Mouse (Mus musculus): ENCODE measurements around the gene Nim1k. TPM values are rescaled to one million over a fixed set of nuclear protein-coding genes. Genes with fewer than 3 reads are reported as not detected.
"Not testable (repeated sequence)": the region's sequence is repeated elsewhere in the genome, so short reads cannot be mapped to it uniquely, and the experiment has no call there.

Gene Nim1k
- polyA plus RNA-seq, 1 experiment from 2014 or later: 0.06 TPM

DNA sequence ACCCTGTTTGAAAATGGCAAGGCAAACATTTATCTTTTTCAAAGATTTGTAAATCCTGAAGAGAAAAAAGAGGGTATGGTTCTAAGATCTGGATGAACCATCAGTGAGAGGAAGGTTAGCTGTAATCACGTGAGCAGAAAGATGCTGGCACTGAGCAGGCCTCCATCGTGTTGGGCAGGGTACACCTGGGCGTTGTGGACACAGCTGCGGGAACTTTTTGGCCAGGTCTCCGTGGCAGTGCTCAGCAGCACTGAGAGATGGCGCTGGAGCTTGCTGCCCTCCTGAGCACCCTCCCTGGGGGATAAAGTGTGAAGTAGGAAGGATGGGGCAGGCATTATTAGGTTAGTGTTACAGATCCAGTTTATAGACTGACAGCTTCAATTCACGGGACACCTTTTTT is 48.7 kb downstream of the Nim1k start:
- Histone ChIP-seq H3K4me3 (replicated peaks) (no peak overlapping the region), H3K9ac (no peak overlapping the region), H3K27ac (no peak overlapping the region), H3K4me1 (replicated peaks) (no peaks in the 10 kb centered on the region), H3K36me3 (peaks cover 54% of the 10 kb centered on the region), H3K9me3 (replicated peaks) (no peaks in the 10 kb centered on the region), H3K27me3 (no peaks in the 10 kb centered on the region), H3K4me2 (no peak overlapping the region)
- ATAC-seq (ENCODE audit: low read depth): no peak
- DNase-seq: no peak
- 68% methylated on average over 7 of the region's 7 CpGs for WGBS (ENCODE audit: insufficient replicate concordance)

- H3K27ac ChIP-seq; ATAC-seq (ENCODE audit: low read depth); H3K4me1 ChIP-seq (replicated peaks); H3K9ac ChIP-seq; H3K4me2 ChIP-seq; DNase-seq; H3K4me3 ChIP-seq (replicated peaks); H3K27me3 ChIP-seq; H3K9me3 ChIP-seq (replicated peaks): not testable (repeated sequence)
- 77% methylated on average over 8 of the region's 8 CpGs for WGBS (ENCODE audit: insufficient replicate concordance)
- H3K36me3 ChIP-seq: peaks cover 57% of the 10 kb centered on the region
Observed at GRCm38 (mm10) chr13:119706278-119706880, 49.3 kb downstream of the Nim1k start.

DNA sequence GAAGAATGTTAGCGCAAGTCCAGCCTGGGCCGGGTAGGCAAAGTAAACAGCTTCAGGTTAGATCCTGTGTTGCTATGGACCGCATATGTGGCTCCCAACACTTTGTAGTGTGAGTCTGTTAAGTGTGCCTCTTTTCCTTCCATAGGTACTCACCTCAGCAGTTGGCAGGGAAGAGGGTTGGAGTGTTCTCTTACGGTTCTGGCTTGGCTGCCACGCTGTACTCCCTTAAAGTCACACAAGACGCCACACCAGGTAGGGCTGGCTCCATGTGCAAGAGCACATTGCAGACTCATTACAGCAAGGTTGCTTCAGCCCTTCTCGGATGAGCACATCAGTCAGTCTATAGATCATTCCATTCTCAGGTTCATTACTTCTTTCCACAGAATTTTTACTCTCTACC is 51.4 kb downstream of the Nim1k start:
- H3K4me3 ChIP-seq (replicated peaks): no peak overlapping the region
- ATAC-seq (ENCODE audit: low read depth) (no peak), DNase-seq (no peak)
- no peak overlapping the region for H3K9ac ChIP-seq
- H3K36me3 ChIP-seq: peaks cover 68% of the 10 kb centered on the region
- no peak overlapping the region for H3K27ac ChIP-seq
- H3K9me3 ChIP-seq (replicated peaks): no peaks in the 10 kb centered on the region
- H3K27me3 ChIP-seq: no peaks in the 10 kb centered on the region
- no peaks in the 10 kb centered on the region for H3K4me1 ChIP-seq (replicated peaks)
- H3K4me2 ChIP-seq: no peak overlapping the region
- 81% methylated on average over 7 of the region's 7 CpGs for WGBS (ENCODE audit: insufficient replicate concordance)

DNA sequence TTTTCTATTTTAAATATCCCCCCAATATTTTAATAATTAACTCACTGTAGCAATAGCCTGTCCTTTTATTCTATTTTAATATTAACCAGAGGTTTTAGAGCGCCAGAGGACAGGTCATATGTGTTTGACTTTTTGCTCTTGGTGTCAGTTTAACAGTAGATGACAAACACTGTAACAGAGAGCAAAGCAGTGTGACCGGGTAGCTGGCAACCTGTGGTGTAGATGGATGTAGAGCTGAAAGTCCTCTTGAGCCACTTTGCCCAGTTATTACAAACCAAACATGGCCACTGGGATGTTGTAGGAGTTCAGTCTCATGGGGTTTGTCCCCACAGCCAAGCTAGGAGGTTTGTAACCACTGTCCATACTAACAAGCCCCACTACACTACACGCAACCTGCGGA is 57.2 kb downstream of the Nim1k start:
- Histone ChIP-seq H3K9ac (no peak overlapping the region), H3K4me3 (replicated peaks) (no peak overlapping the region), H3K4me2 (no peak overlapping the region), H3K27ac (no peak overlapping the region), H3K36me3 (peaks cover 37% of the 10 kb centered on the region), H3K9me3 (replicated peaks) (no peaks in the 10 kb centered on the region), H3K4me1 (replicated peaks) (peaks cover 7% of the 10 kb centered on the region), H3K27me3 (no peaks in the 10 kb centered on the region)
- WGBS (ENCODE audit: insufficient replicate concordance): 79% methylated on average over 4 of the region's 4 CpGs
- ATAC-seq (ENCODE audit: low read depth) (peak; percentile 33; the same call in 1 of the 2 replicates), DNase-seq (no peak)

GRCm38 (mm10) chr13:119696496-119696895 is 59.2 kb downstream of the Nim1k start:
- H3K27ac ChIP-seq: no peak overlapping the region
- H3K9me3 ChIP-seq (replicated peaks): no peaks in the 10 kb centered on the region
- no peaks in the 10 kb centered on the region for H3K27me3 ChIP-seq
- no peak overlapping the region for H3K4me3 ChIP-seq (replicated peaks)
- peaks cover 23% of the 10 kb centered on the region for H3K36me3 ChIP-seq
- H3K4me1 ChIP-seq (replicated peaks): peaks cover 10% of the 10 kb centered on the region
- no peak for DNase-seq
- ATAC-seq (ENCODE audit: low read depth): no peak
- 68% methylated on average over 1 of the region's 1 CpGs for WGBS (ENCODE audit: insufficient replicate concordance)
- no peak overlapping the region for H3K4me2 ChIP-seq
- H3K9ac ChIP-seq: no peak overlapping the region

GRCm38 (mm10) chr13:119695676-119696075 is 60.0 kb downstream of the Nim1k start:
- peaks cover 17% of the 10 kb centered on the region for H3K4me1 ChIP-seq (replicated peaks)
- H3K36me3 ChIP-seq: peaks cover 18% of the 10 kb centered on the region
- no peak for DNase-seq
- H3K9ac ChIP-seq: no peak overlapping the region
- H3K4me3 ChIP-seq (replicated peaks): no peak overlapping the region
- 72% methylated on average over 4 of the region's 4 CpGs for WGBS (ENCODE audit: insufficient replicate concordance)
- no peaks in the 10 kb centered on the region for H3K27me3 ChIP-seq
- no peak overlapping the region for H3K27ac ChIP-seq
- no peaks in the 10 kb centered on the region for H3K9me3 ChIP-seq (replicated peaks)
- no peak for ATAC-seq (ENCODE audit: low read depth)
- H3K4me2 ChIP-seq: no peak overlapping the region

- Histone ChIP-seq H3K4me1 (replicated peaks) (peaks cover 21% of the 10 kb centered on the region), H3K4me2 (peak overlapping the region; percentile 86), H3K4me3 (replicated peaks) (peak overlapping the region; percentile 93)
- not testable (repeated sequence) for H3K27me3 ChIP-seq; ATAC-seq (ENCODE audit: low read depth); DNase-seq; H3K36me3 ChIP-seq; H3K9me3 ChIP-seq (replicated peaks); H3K27ac ChIP-seq; H3K9ac ChIP-seq
- 73% methylated on average over 3 of the region's 3 CpGs for WGBS (ENCODE audit: insufficient replicate concordance)
Observed at GRCm38 (mm10) chr13:119691958-119692357, 63.7 kb downstream of the Nim1k start.

DNA sequence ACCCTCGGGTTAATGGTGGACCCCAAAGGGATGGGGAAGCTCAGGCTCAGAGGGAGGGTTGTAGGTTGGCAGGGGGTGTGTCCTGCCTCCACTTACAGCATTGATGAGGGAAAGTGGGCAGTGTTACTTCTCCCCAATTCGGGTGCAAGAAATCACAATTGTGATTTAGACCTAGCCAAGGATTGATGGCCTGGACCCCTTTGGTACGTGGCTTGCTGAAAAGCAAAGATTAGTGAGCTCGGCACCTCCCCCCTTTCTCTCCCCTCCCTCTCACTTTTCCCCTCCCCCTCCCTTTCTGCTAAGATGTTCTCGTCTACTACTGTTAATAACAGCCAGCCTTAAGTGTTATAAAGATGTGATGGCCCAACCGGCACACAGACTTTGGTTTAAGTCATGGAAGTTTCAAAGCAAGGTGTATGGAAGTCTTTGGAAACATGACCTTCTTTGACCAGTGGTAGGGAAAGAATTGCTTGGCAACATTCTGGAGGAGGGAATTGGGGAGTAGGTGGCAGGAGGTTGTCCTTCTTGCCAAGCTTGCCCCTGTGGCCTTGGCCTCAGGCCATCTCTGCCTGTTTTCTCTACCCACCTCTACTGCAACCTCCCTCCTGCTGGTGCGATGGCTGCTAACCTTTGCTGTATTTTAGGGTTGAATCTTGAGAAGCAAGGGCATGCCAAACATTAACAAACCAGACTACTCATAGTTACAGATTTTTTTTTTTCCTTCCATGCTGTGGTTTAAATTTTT is 64.6 kb downstream of the Nim1k start:
- no peak for DNase-seq
- Histone ChIP-seq H3K4me2 (peak overlapping the region; percentile 86), H3K4me1 (replicated peaks) (peaks cover 21% of the 10 kb centered on the region), H3K36me3 (0 out of 2 replicates have a peak, but pooled peaks cover 4% of the 10 kb centered on the region), H3K27ac (peak overlapping the region; percentile 84), H3K9me3 (replicated peaks) (no peaks in the 10 kb centered on the region), H3K9ac (peak overlapping the region; percentile 90), H3K4me3 (replicated peaks) (peak overlapping the region; percentile 93), H3K27me3 (no peaks in the 10 kb centered on the region)
- 12% methylated on average over 7 of the region's 7 CpGs for WGBS (ENCODE audit: insufficient replicate concordance)
- ATAC-seq (ENCODE audit: low read depth): no peak

- Histone ChIP-seq H3K36me3 (0 out of 2 replicates have a peak, but pooled peaks cover 4% of the 10 kb centered on the region), H3K4me3 (replicated peaks) (peak within 1 kb of the TSS; percentile 93), H3K27me3 (no peaks in the 10 kb centered on the region), H3K9me3 (replicated peaks) (no peaks in the 10 kb centered on the region), H3K4me1 (replicated peaks) (peaks cover 21% of the 10 kb centered on the region), H3K9ac (peak within 1 kb of the TSS; percentile 90), H3K4me2 (peak within 1 kb of the TSS; percentile 86), H3K27ac (peak within 1 kb of the TSS; percentile 84)
- ATAC-seq (ENCODE audit: low read depth) (peak; percentile 98), DNase-seq (peak; percentile 97)
- WGBS (ENCODE audit: insufficient replicate concordance): under 1% methylated on average over 59 of the region's 59 CpGs
Observed at GRCm38 (mm10) chr13:119690039-119690728, 65.5 kb downstream of the Nim1k start, which contains the start of gene Hmgcs1. Gene Hmgcs1 (plus strand): TSS chr13:119690379.

DNA sequence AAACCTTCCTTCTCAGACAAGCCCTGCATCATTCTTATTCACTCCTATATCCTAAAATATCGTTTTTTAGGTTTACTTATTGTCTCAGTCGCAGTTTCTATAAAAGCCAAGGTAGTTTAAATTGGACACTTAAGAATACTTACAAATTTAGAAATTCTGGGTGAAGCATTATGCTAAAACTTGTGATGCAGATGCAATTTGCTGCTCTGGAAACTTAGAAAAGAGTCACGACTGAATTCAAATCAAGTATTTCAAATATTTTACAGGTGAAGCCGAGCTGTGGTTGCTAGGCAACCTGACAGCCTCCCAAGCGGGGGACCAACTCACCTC is 66.0 kb downstream of the Nim1k start:
- DNase-seq (no peak), ATAC-seq (ENCODE audit: low read depth) (no peak)
- no peak overlapping the region for H3K9ac ChIP-seq
- H3K4me2 ChIP-seq: peak overlapping the region; percentile 86
- H3K4me3 ChIP-seq (replicated peaks): peak overlapping the region; percentile 93
- H3K4me1 ChIP-seq (replicated peaks): peaks cover 21% of the 10 kb centered on the region
- H3K27ac ChIP-seq: peak overlapping the region; percentile 36; the same call in 1 of the 2 replicates
- no peaks in the 10 kb centered on the region for H3K27me3 ChIP-seq
- H3K9me3 ChIP-seq (replicated peaks): no peaks in the 10 kb centered on the region
- H3K36me3 ChIP-seq: 0 out of 2 replicates have a peak, but pooled peaks cover 4% of the 10 kb centered on the region
- WGBS (ENCODE audit: insufficient replicate concordance): 13% methylated on average over 5 of the region's 5 CpGs

DNA sequence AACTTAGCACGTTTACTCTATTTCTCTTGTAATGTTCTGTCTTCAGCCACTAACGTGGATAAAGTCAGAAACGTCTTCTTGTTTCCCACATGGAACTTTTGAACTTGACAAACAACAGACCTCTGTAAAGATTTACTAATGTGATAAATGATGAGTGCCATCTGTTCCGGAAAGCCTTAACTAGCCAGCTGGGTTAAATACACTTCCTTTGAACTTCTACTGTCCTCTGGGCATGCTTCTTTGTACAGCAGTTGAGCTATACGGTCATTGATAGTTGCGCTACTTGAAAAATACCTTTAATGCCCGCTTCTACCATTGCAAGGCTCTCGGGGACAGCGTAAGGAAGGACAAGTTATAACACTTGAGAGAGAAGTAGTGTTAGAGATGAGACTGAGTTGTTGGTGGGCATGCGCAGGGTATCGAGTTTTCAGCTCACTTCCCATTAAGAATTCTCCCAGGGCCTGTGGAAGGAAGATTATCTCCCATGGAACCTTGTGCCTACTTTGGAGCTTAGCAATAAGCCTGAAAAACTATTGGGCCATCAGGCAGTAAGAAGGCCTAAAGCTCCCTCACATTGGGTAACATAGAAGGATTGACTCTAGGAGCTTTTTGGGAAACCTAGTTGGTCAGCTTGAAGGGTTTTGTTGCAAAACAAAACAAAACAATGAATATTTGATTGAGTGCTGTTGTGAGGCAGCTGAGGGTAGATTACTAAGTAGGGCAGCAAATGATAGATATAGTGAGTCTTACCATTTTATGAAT is 71.1 kb downstream of the Nim1k start:
- H3K4me3 ChIP-seq (replicated peaks): no peak overlapping the region
- no peak overlapping the region for H3K9ac ChIP-seq
- no peaks in the 10 kb centered on the region for H3K36me3 ChIP-seq
- no peak overlapping the region for H3K4me2 ChIP-seq
- ATAC-seq (ENCODE audit: low read depth): no peak
- no peak for DNase-seq
- H3K4me1 ChIP-seq (replicated peaks): 0 out of 2 replicates have a peak, but pooled peaks cover 3% of the 10 kb centered on the region
- H3K27me3 ChIP-seq: no peaks in the 10 kb centered on the region
- WGBS (ENCODE audit: insufficient replicate concordance): 73% methylated on average over 11 of the region's 11 CpGs
- no peaks in the 10 kb centered on the region for H3K9me3 ChIP-seq (replicated peaks)
- H3K27ac ChIP-seq: no peak overlapping the region

Data from liver, embryonic 13.5 days (tissue).